Mouse (Mus musculus) intestine, embryonic 14.5 days (tissue): ENCODE data around the gene Adra1d. TPM values are rescaled to one million over a fixed set of nuclear protein-coding genes. Genes with fewer than 3 reads are reported as not detected.

ENCODE experiments used
- ATAC-seq: fragments of 200-750 bp; cut with Nextera tagmentation; replicated peaks from 2 replicates; pipeline ENCODE4 v1.8.0; 2017; ENCODE audit warnings: low read depth, moderate number of reproducible peaks, moderate TSS enrichment, moderate library complexity; ENCODE audit not compliant: low FRiP score, low TSS enrichment
- DNase-seq: peaks from one replicate; pipeline ENCODE4 v3.0.0-alpha.2; 2018; ENCODE audit warnings: low spot score
- H3K27ac ChIP-seq: fragments of 300-500 bp; sonication (generic); 2 replicates; pipeline ENCODE4 v1.5.1; 2014; ENCODE audit warnings: low read depth, mild to moderate bottlenecking, control low read depth
- H3K27me3 ChIP-seq: fragments of 300-500 bp; sonication (generic); replicated peaks from 2 replicates; pipeline ENCODE4 v1.6.1; 2014; ENCODE audit warnings: low read length, control low read depth; ENCODE audit not compliant: control insufficient read depth, insufficient read depth
- H3K36me3 ChIP-seq: fragments of 300-500 bp; sonication (generic); 2 replicates; pipeline ENCODE4 v1.6.1; 2014; ENCODE audit warnings: low read length, control low read depth; ENCODE audit not compliant: control insufficient read depth, insufficient read depth
- H3K4me1 ChIP-seq: fragments of 300-500 bp; sonication (generic); replicated peaks from 2 replicates; pipeline ENCODE4 v1.6.1; 2014; ENCODE audit warnings: low read length, control low read depth, mixed read lengths; ENCODE audit not compliant: control insufficient read depth, insufficient read depth
- H3K4me2 ChIP-seq: fragments of 300-500 bp; sonication (generic); 2 replicates; pipeline ENCODE4 v1.6.1; 2014; ENCODE audit warnings: low read length
- H3K4me3 ChIP-seq: fragments of 300-500 bp; sonication (generic); 2 replicates; pipeline ENCODE4 v1.5.1; 2014; ENCODE audit warnings: low read depth, low read length, control low read depth, mixed read lengths
- H3K9ac ChIP-seq: fragments of 300-500 bp; sonication (generic); 2 replicates; pipeline ENCODE4 v1.6.1; 2014; ENCODE audit warnings: mild to moderate bottlenecking, low read length
- H3K9me3 ChIP-seq: fragments of 300-500 bp; sonication (generic); 2 replicates; pipeline ENCODE4 v1.6.1; 2016; ENCODE audit warnings: low read length, control low read depth; ENCODE audit not compliant: control insufficient read depth
- WGBS: fragments of 180-500 bp; shearing (Covaris S2); extraction: QIAGEN DNeasy Blood & Tissue Kit; methylation state at CpG from one replicate; pipeline ENCODE4 v1.1.7; 2014; 5-methylcytosine and 5-hydroxymethylcytosine counted together
- polyA plus RNA-seq: library from polyadenylated mRNA; unstranded; fragments of >200 nt; fragmentation: Nextera tagmentation; extraction: Ambion mirVana; gene quantifications from 2 replicates; pipeline ENCODE4 v1.2.1, GENCODE M21; 2014

The Adra1d gene
- polyA plus RNA-seq, 1 experiment from 2014 or later: 0.27 TPM

DNA sequence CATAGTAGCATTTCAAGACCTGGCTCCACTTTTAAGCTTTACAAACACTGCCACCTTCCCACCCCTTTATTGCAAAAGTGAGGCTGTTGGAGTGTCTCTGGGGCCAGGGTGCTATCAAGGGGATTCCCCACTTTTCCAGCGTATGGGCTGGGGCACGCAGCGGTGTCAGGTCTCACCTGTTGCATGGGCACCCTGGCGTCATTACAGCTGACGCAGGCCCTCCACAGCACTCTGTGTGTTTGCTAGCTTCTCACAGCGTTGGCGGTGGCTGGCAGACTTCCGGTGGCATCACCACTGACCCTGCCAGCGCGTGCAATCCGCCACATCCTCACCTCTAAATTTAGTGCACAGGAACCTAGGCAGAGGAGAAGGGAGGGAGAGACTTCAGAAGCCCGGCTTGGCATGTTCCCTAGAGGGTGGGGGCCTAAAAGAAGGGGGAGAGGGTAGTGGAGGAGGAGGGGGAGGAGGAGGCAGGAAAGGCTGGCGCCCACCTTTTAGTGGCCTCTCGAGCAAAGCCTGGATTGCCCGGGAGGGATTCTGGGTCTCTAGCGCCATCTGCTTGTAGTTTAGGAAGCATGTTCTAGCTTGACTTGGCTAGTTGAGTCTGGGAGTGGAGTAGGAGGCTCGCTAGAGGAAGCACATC lies 52.3 kb downstream of the Adra1d start:
- H3K4me3 ChIP-seq: 0 out of 2 replicates have a peak overlapping the region, but pooled peaks have one; percentile 2
- H3K27ac ChIP-seq: no peak overlapping the region
- no peaks in the 10 kb centered on the region for H3K27me3 ChIP-seq
- H3K4me2 ChIP-seq: peak overlapping the region; percentile 50
- no peaks in the 10 kb centered on the region for H3K36me3 ChIP-seq
- DNase-seq: peak; percentile 76
- peak; percentile 44; the same call in 1 of the 2 replicates for ATAC-seq
- H3K9ac ChIP-seq: no peak overlapping the region; the same call in 1 of the 2 replicates
- 14% methylated on average over 17 of the region's 17 CpGs for whole genome bisulfite sequencing
- H3K4me1 ChIP-seq: peaks cover 22% of the 10 kb centered on the region
- H3K9me3 ChIP-seq: no peaks in the 10 kb centered on the region

DNA sequence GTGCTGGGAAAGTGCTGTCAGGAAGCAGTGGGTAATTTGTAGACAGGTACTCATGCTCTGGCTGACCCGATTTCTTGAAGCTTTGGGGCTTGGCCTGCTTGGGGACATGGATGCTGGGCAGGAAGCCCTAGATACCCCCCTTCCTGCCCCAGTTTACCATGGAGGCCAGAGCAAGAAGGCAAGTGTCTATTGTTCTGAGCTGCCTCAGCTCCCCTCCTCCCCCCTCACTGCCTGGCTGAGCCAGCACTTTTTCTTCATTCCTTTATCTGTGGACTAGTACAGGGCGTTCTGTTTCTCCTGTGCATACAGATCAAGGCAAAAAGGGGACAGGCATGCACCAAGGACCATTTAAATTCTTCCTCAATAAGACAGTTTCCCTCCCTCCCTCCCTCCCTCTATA lies 53.6 kb downstream of the Adra1d start:
- DNase-seq (no peak), ATAC-seq (no peak)
- Histone ChIP-seq H3K4me2 (no peak overlapping the region), H3K9me3 (no peaks in the 10 kb centered on the region), H3K27me3 (no peaks in the 10 kb centered on the region), H3K4me3 (no peak overlapping the region), H3K9ac (no peak overlapping the region), H3K36me3 (no peaks in the 10 kb centered on the region), H3K4me1 (peaks cover 22% of the 10 kb centered on the region), H3K27ac (no peak overlapping the region)
- WGBS: 43% methylated on average over 2 of the region's 2 CpGs

DNA sequence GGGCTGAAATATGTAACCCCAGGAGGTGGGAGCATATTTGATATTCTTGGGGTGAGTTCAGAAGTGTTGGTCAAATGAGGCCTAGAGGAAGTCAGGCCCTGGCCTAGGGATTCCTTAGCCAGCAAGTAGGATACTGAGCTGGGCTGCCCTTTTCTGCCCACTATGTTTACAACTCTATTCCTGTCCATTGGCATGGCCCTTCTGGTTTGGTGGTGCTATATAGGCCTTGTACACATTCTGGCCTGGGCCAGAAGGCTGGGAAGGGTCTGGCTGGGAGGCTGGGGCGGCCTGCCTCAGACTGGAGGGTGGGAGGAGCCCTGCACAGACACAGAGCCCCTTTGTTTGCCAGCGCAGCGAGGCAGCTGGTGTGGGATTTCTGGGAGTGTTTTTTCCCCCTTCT lies 55.7 kb downstream of the Adra1d start:
- Histone ChIP-seq H3K27me3 (no peaks in the 10 kb centered on the region), H3K9ac (no peak overlapping the region), H3K4me2 (no peak overlapping the region), H3K4me1 (peaks cover 22% of the 10 kb centered on the region), H3K9me3 (no peaks in the 10 kb centered on the region), H3K4me3 (no peak overlapping the region), H3K27ac (peak overlapping the region; percentile 51; the same call in 1 of the 2 replicates), H3K36me3 (no peaks in the 10 kb centered on the region)
- DNase-seq (no peak), ATAC-seq (peak; percentile 69; the same call in 1 of the 2 replicates)
- WGBS: 13% methylated on average over 3 of the region's 3 CpGs

DNA sequence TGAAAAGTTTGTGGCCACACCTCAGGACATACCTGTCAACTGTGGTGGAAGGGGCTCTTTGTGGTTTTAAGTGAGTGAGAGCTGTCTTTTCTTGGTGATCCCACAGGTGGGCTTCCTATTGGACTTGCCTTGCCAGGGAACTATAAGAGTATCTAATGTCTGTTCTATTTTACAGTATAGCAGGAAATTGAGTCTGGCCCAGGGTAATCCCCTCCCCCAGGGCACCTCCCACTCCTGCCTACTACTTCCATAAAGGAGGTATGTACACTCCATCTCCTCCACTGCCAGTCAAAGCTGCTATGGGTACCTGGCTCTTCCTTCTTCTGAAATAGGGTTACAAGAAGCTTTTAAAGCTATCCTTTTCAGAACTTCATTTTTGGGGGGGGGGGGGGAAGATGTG lies 56.7 kb downstream of the Adra1d start:
- Histone ChIP-seq H3K9me3 (no peaks in the 10 kb centered on the region), H3K4me2 (no peak overlapping the region), H3K36me3 (no peaks in the 10 kb centered on the region), H3K27ac (no peak overlapping the region), H3K4me1 (peaks cover 22% of the 10 kb centered on the region), H3K4me3 (no peak overlapping the region), H3K27me3 (no peaks in the 10 kb centered on the region), H3K9ac (no peak overlapping the region)
- DNase-seq: no peak
- no peak for ATAC-seq

DNA sequence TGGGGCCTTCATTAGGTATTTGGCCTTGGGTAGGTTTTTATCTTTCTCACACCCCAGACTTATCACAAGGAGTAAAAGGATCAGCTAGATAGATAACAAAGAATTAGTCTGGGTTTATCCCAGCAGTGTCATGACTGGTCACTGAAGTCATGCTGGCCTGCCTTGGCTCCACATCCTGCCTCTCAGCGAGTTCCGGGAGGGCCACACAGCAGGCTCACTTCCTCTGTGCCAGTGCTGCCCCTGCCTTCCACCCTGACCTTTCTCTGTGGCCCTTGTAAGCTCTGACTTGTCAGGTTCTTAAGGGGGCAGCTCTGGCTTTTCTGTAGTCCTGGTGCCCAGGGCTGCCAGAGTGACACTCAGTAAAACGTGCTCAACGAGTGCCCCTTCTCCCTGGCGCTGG lies 59.5 kb downstream of the Adra1d start:
- 56% methylated on average over 5 of the region's 5 CpGs for WGBS
- DNase-seq: no peak
- H3K36me3 ChIP-seq: no peaks in the 10 kb centered on the region
- peaks cover 13% of the 10 kb centered on the region for H3K4me1 ChIP-seq
- no peaks in the 10 kb centered on the region for H3K27me3 ChIP-seq
- no peak for ATAC-seq
- no peak overlapping the region for H3K4me2 ChIP-seq
- no peaks in the 10 kb centered on the region for H3K9me3 ChIP-seq
- no peak overlapping the region for H3K27ac ChIP-seq
- no peak overlapping the region for H3K4me3 ChIP-seq
- H3K9ac ChIP-seq: no peak overlapping the region

DNA sequence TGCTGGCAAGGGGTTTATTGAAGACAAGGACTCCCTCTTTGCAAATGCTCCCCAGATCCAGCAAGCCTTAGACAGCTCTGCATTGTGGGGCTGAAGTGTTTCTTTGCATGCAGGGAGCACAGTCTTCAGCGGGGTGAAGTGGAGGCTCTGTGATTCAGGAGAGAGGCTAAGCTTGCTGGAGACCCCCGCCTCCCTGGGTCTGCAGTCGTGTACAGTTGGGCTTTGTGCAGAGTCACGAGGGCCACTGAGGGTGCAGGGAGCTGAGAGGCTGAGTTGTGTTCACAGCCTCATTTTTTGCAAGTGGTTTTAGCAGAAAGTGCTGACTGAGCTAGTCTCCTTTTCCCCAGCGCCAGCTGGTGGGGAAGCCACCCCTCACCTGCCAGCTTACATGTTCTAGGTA lies 60.2 kb downstream of the Adra1d start:
- Histone ChIP-seq H3K4me3 (no peak overlapping the region), H3K27me3 (no peaks in the 10 kb centered on the region), H3K4me2 (no peak overlapping the region), H3K9ac (no peak overlapping the region), H3K27ac (no peak overlapping the region), H3K36me3 (no peaks in the 10 kb centered on the region), H3K9me3 (no peaks in the 10 kb centered on the region), H3K4me1 (peaks cover 13% of the 10 kb centered on the region)
- DNase-seq (no peak), ATAC-seq (no peak)
- WGBS: 49% methylated on average over 5 of the region's 5 CpGs

DNA sequence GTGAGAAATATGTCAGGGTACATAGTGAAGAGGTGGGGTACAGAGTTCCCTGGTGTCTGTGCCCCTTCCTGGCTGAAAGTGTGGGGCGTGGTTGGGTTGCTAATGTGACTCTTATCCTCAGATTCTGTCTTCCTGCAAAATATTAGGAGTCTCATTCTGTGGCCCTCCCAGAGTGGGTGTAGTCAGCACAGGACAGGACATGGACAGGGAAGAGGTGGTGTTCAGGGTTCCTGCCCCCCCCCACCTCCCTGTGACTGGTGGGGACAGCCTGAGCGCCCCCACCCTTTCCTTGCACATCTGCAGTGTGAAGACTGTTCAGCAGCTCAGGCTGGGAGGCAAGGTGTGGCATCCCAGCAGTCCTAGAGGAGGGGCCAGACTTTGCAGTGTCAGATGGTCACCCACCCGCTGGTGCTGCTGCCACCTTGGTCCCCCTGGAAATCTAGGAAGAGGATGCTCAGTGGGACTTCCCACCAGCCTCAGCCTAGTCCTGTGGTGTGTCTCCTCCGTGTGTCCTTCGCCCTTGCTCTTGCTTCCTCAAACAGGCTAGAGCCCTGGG lies 62.7 kb downstream of the Adra1d start:
- WGBS: 74% methylated on average over 5 of the region's 5 CpGs
- Histone ChIP-seq H3K9me3 (no peaks in the 10 kb centered on the region), H3K9ac (no peak overlapping the region), H3K4me1 (no peaks in the 10 kb centered on the region; the same call in 1 of the 2 replicates), H3K36me3 (no peaks in the 10 kb centered on the region), H3K4me2 (no peak overlapping the region), H3K27me3 (no peaks in the 10 kb centered on the region), H3K4me3 (no peak overlapping the region), H3K27ac (no peak overlapping the region)
- no peak for DNase-seq
- ATAC-seq: no peak

DNA sequence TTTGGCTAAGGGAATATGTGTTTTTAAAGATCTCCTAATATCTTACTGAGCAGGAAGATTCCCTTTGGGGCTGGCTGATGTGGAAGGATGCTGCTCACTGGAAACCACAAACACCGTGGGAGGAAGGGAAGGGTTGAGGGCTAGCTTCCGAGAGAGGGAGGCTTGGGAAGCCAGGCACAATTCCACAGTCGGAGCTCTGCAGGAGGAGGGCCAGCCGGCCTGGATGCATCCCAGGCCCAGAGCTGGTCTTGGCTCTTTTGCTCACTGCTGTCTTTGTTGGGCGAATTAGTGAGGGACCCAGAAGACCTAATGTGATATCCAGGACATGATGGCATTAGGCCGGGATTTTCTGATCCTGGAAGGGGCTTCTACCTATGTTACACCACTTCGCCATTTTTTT lies 63.9 kb downstream of the Adra1d start:
- DNase-seq (no peak), ATAC-seq (no peak)
- H3K9ac ChIP-seq: no peak overlapping the region
- no peaks in the 10 kb centered on the region for H3K9me3 ChIP-seq
- no peak overlapping the region for H3K27ac ChIP-seq
- no peaks in the 10 kb centered on the region; the same call in 1 of the 2 replicates for H3K4me1 ChIP-seq
- no peak overlapping the region for H3K4me2 ChIP-seq
- no peaks in the 10 kb centered on the region for H3K36me3 ChIP-seq
- no peak overlapping the region for H3K4me3 ChIP-seq
- WGBS: 65% methylated on average over 7 of the region's 7 CpGs
- no peaks in the 10 kb centered on the region for H3K27me3 ChIP-seq
